Mouse (Mus musculus) neural tube, embryonic 13.5 days (tissue): ENCODE measurements at regions not wholly inside any gene's neighbourhood (a gene's known extent, or its start where the extent isn't known, plus 50 kb on each side); places are given as distances from the start of the nearest gene placed in this dataset.

Source experiments
- ATAC-seq: fragments of 200-750 bp; cut with Nextera tagmentation; 2 replicates; pipeline ENCODE4 v1.8.0; 2017; ENCODE audit warnings: low read depth, mild to moderate bottlenecking, moderate TSS enrichment, moderate library complexity
- H3K27ac ChIP-seq: fragments of 300-500 bp; sonication (generic); replicated peaks from 2 replicates; pipeline ENCODE4 v1.5.1; 2015; ENCODE audit warnings: moderate library complexity, mild to moderate bottlenecking, inconsistent platforms
- H3K27me3 ChIP-seq: fragments of 300-500 bp; sonication (generic); 2 replicates; pipeline ENCODE4 v1.6.1; 2015; ENCODE audit warnings: mild to moderate bottlenecking, inconsistent platforms
- H3K36me3 ChIP-seq: fragments of 300-500 bp; sonication (generic); 2 replicates; pipeline ENCODE4 v1.6.1; 2015; ENCODE audit warnings: mild to moderate bottlenecking, inconsistent platforms
- H3K4me1 ChIP-seq: fragments of 300-500 bp; sonication (generic); replicated peaks from 2 replicates; pipeline ENCODE4 v1.6.1; 2015; ENCODE audit warnings: inconsistent platforms
- H3K4me2 ChIP-seq: fragments of 300-500 bp; sonication (generic); 2 replicates; pipeline ENCODE4 v1.6.1; 2015; ENCODE audit warnings: inconsistent platforms, mild to moderate bottlenecking, moderate library complexity
- H3K4me3 ChIP-seq: fragments of 300-500 bp; sonication (generic); 2 replicates; pipeline ENCODE4 v1.5.1; 2015; ENCODE audit warnings: mild to moderate bottlenecking, inconsistent platforms
- H3K9ac ChIP-seq: fragments of 300-500 bp; sonication (generic); 2 replicates; pipeline ENCODE4 v1.6.1; 2015; ENCODE audit warnings: moderate library complexity, mild to moderate bottlenecking, inconsistent platforms
- H3K9me3 ChIP-seq: fragments of 300-500 bp; sonication (generic); 2 replicates; pipeline ENCODE4 v1.6.1; 2016; ENCODE audit warnings: inconsistent platforms
- WGBS: fragments of 180-500 bp; shearing (Covaris S2); methylation state at CpG from one replicate; pipeline ENCODE4 v1.1.7; 2015; 5-methylcytosine and 5-hydroxymethylcytosine counted together

GRCm38 (mm10) chr16:25104165-25104564 lies 182.5 kb upstream of the Tprg start:
- Histone ChIP-seq H3K9me3 (peaks cover 5% of the 10 kb centered on the region; the same call in 1 of the 2 replicates), H3K4me1 (peaks cover 14% of the 10 kb centered on the region), H3K27ac (peak overlapping the region; percentile 14; the same call in 1 of the 2 replicates), H3K4me3 (no peak overlapping the region), H3K9ac (no peak overlapping the region), H3K4me2 (no peak overlapping the region), H3K36me3 (no peaks in the 10 kb centered on the region), H3K27me3 (no peaks in the 10 kb centered on the region)
- 77% methylated on average over 2 of the region's 2 CpGs for WGBS
- ATAC-seq: no peak

GRCm38 (mm10) chr16:25104603-25105002 lies 182.0 kb upstream of the Tprg start:
- Histone ChIP-seq H3K9me3 (peaks cover under 1% of the 10 kb centered on the region; the same call in 1 of the 2 replicates), H3K36me3 (no peaks in the 10 kb centered on the region), H3K27me3 (no peaks in the 10 kb centered on the region), H3K4me3 (no peak overlapping the region), H3K27ac (0 out of 2 replicates have a peak overlapping the region, but pooled peaks have one; percentile 14), H3K4me2 (no peak overlapping the region), H3K9ac (no peak overlapping the region), H3K4me1 (peaks cover 14% of the 10 kb centered on the region)
- 10% methylated on average over 2 of the region's 2 CpGs for WGBS
- ATAC-seq: peak; percentile 93

GRCm38 (mm10) chr16:25140164-25140563 lies 146.5 kb upstream of the Tprg start:
- no peaks in the 10 kb centered on the region for H3K27me3 ChIP-seq
- no peak overlapping the region for H3K4me2 ChIP-seq
- no peak for ATAC-seq
- H3K9me3 ChIP-seq: no peaks in the 10 kb centered on the region
- no peaks in the 10 kb centered on the region for H3K4me1 ChIP-seq
- WGBS: 70% methylated on average over 4 of the region's 4 CpGs
- no peak overlapping the region for H3K27ac ChIP-seq
- H3K9ac ChIP-seq: no peak overlapping the region
- no peak overlapping the region for H3K4me3 ChIP-seq
- no peaks in the 10 kb centered on the region for H3K36me3 ChIP-seq

GRCm38 (mm10) chr16:25147486-25147885 lies 139.1 kb upstream of the Tprg start:
- Histone ChIP-seq H3K4me2 (no peak overlapping the region), H3K36me3 (no peaks in the 10 kb centered on the region), H3K27me3 (no peaks in the 10 kb centered on the region), H3K9me3 (no peaks in the 10 kb centered on the region), H3K4me1 (no peaks in the 10 kb centered on the region), H3K4me3 (no peak overlapping the region), H3K9ac (no peak overlapping the region), H3K27ac (no peak overlapping the region)
- 84% methylated on average over 4 of the region's 4 CpGs for WGBS
- no peak for ATAC-seq

- Histone ChIP-seq H3K27ac (no peak overlapping the region), H3K4me3 (no peak overlapping the region), H3K9ac (no peak overlapping the region), H3K36me3 (no peaks in the 10 kb centered on the region), H3K4me2 (no peak overlapping the region), H3K9me3 (no peaks in the 10 kb centered on the region), H3K4me1 (no peaks in the 10 kb centered on the region), H3K27me3 (no peaks in the 10 kb centered on the region)
- ATAC-seq: no peak
- WGBS: 87% methylated on average over 1 of the region's 1 CpGs
Observed at GRCm38 (mm10) chr16:25149186-25149585, 137.4 kb upstream of the Tprg start.

- Histone ChIP-seq H3K27ac (no peak overlapping the region), H3K4me1 (no peaks in the 10 kb centered on the region), H3K4me2 (no peak overlapping the region), H3K4me3 (no peak overlapping the region), H3K9me3 (no peaks in the 10 kb centered on the region), H3K36me3 (no peaks in the 10 kb centered on the region), H3K27me3 (no peaks in the 10 kb centered on the region), H3K9ac (no peak overlapping the region)
- ATAC-seq: no peak
Observed at GRCm38 (mm10) chr16:25176870-25177269, 109.7 kb upstream of the Tprg start.

GRCm38 (mm10) chr16:25178055-25178454 lies 108.6 kb upstream of the Tprg start:
- H3K4me2 ChIP-seq: no peak overlapping the region
- H3K9ac ChIP-seq: no peak overlapping the region
- WGBS: 83% methylated on average over 2 of the region's 2 CpGs
- no peaks in the 10 kb centered on the region for H3K36me3 ChIP-seq
- no peak for ATAC-seq
- no peaks in the 10 kb centered on the region for H3K9me3 ChIP-seq
- H3K4me3 ChIP-seq: no peak overlapping the region
- no peaks in the 10 kb centered on the region for H3K27me3 ChIP-seq
- no peaks in the 10 kb centered on the region for H3K4me1 ChIP-seq
- no peak overlapping the region for H3K27ac ChIP-seq

GRCm38 (mm10) chr16:25181939-25182338 lies 104.7 kb upstream of the Tprg start:
- WGBS: 91% methylated on average over 6 of the region's 6 CpGs
- Histone ChIP-seq H3K4me3 (no peak overlapping the region), H3K27ac (no peak overlapping the region), H3K4me2 (no peak overlapping the region), H3K9ac (no peak overlapping the region), H3K27me3 (no peaks in the 10 kb centered on the region), H3K9me3 (no peaks in the 10 kb centered on the region), H3K4me1 (no peaks in the 10 kb centered on the region), H3K36me3 (no peaks in the 10 kb centered on the region)
- no peak for ATAC-seq

GRCm38 (mm10) chr16:25197079-25197478 lies 89.5 kb upstream of the Tprg start:
- Histone ChIP-seq H3K4me1 (no peaks in the 10 kb centered on the region), H3K4me2 (no peak overlapping the region), H3K27me3 (no peaks in the 10 kb centered on the region), H3K9me3 (no peaks in the 10 kb centered on the region), H3K9ac (no peak overlapping the region), H3K27ac (no peak overlapping the region), H3K36me3 (no peaks in the 10 kb centered on the region), H3K4me3 (no peak overlapping the region)
- 94% methylated on average over 5 of the region's 5 CpGs for WGBS
- no peak for ATAC-seq

- Histone ChIP-seq H3K4me1 (no peaks in the 10 kb centered on the region), H3K36me3 (no peaks in the 10 kb centered on the region), H3K27me3 (no peaks in the 10 kb centered on the region), H3K4me2 (no peak overlapping the region), H3K4me3 (no peak overlapping the region), H3K9me3 (no peaks in the 10 kb centered on the region), H3K27ac (no peak overlapping the region), H3K9ac (no peak overlapping the region)
- 74% methylated on average over 3 of the region's 3 CpGs for WGBS
- no peak for ATAC-seq
Observed at GRCm38 (mm10) chr16:25198844-25199243, 87.8 kb upstream of the Tprg start.

GRCm38 (mm10) chr16:25199984-25200383 lies 86.6 kb upstream of the Tprg start:
- Histone ChIP-seq H3K9me3 (no peaks in the 10 kb centered on the region), H3K4me2 (no peak overlapping the region), H3K4me3 (no peak overlapping the region), H3K36me3 (no peaks in the 10 kb centered on the region), H3K27ac (no peak overlapping the region), H3K4me1 (no peaks in the 10 kb centered on the region), H3K27me3 (no peaks in the 10 kb centered on the region), H3K9ac (no peak overlapping the region)
- no peak for ATAC-seq

GRCm38 (mm10) chr16:25201094-25201770 lies 85.4 kb upstream of the Tprg start:
- ATAC-seq: no peak
- H3K27ac ChIP-seq: no peak overlapping the region
- WGBS: 87% methylated on average over 7 of the region's 7 CpGs
- H3K9ac ChIP-seq: no peak overlapping the region
- no peaks in the 10 kb centered on the region for H3K27me3 ChIP-seq
- no peak overlapping the region for H3K4me3 ChIP-seq
- H3K4me1 ChIP-seq: no peaks in the 10 kb centered on the region
- H3K9me3 ChIP-seq: no peaks in the 10 kb centered on the region
- H3K36me3 ChIP-seq: no peaks in the 10 kb centered on the region
- no peak overlapping the region for H3K4me2 ChIP-seq

- Histone ChIP-seq H3K9ac (no peak overlapping the region), H3K4me1 (no peaks in the 10 kb centered on the region), H3K9me3 (no peaks in the 10 kb centered on the region), H3K27ac (no peak overlapping the region), H3K4me2 (no peak overlapping the region), H3K36me3 (no peaks in the 10 kb centered on the region), H3K4me3 (no peak overlapping the region), H3K27me3 (no peaks in the 10 kb centered on the region)
- whole genome bisulfite sequencing: 69% methylated on average over 2 of the region's 2 CpGs
- ATAC-seq: no peak
Observed at GRCm38 (mm10) chr16:25213250-25213649, 73.4 kb upstream of the Tprg start.
